Mouse (Mus musculus) neural tube, embryonic 15.5 days (tissue): ENCODE data around the gene Kbtbd13. TPM values are rescaled to one million over a fixed set of nuclear protein-coding genes. Genes with fewer than 3 reads are reported as not detected.
A peak's percentile ranks its signal among the peaks of the same experiment; 100 is the strongest.

Source experiments
- ATAC-seq: fragments of 200-750 bp; cut with Nextera tagmentation; 2 replicates; pipeline ENCODE4 v1.8.0; 2017; ENCODE audit warnings: mild to moderate bottlenecking, moderate TSS enrichment, moderate library complexity; ENCODE audit not compliant: low FRiP score
- H3K27ac ChIP-seq: fragments of 300-500 bp; sonication (generic); replicated peaks from 2 replicates; pipeline ENCODE4 v1.5.1; 2015; ENCODE audit warnings: mild to moderate bottlenecking, inconsistent platforms
- H3K27me3 ChIP-seq: fragments of 300-500 bp; sonication (generic); replicated peaks from 2 replicates; pipeline ENCODE4 v1.6.1; 2015; ENCODE audit warnings: inconsistent platforms
- H3K36me3 ChIP-seq: fragments of 300-500 bp; sonication (generic); 2 replicates; pipeline ENCODE4 v1.6.1; 2015; ENCODE audit warnings: inconsistent platforms
- H3K4me1 ChIP-seq: fragments of 300-500 bp; sonication (generic); 2 replicates; pipeline ENCODE4 v1.6.1; 2015; ENCODE audit warnings: inconsistent platforms
- H3K4me2 ChIP-seq: fragments of 300-500 bp; sonication (generic); 2 replicates; pipeline ENCODE4 v1.6.1; 2015; ENCODE audit warnings: inconsistent platforms, mild to moderate bottlenecking, moderate library complexity
- H3K4me3 ChIP-seq: fragments of 300-500 bp; sonication (generic); replicated peaks from 2 replicates; pipeline ENCODE4 v1.5.1; 2015; ENCODE audit warnings: mild to moderate bottlenecking, inconsistent platforms
- H3K9ac ChIP-seq: fragments of 300-500 bp; sonication (generic); replicated peaks from 2 replicates; pipeline ENCODE4 v1.6.1; 2015; ENCODE audit warnings: mild to moderate bottlenecking, inconsistent platforms
- H3K9me3 ChIP-seq: fragments of 300-500 bp; sonication (generic); replicated peaks from 2 replicates; pipeline ENCODE4 v1.6.1; 2016; ENCODE audit warnings: inconsistent platforms
- WGBS: fragments of 180-500 bp; shearing (Covaris S2); methylation state at CpG from one replicate; pipeline ENCODE4 v1.1.7; 2015; ENCODE audit warnings: mixed read lengths; 5-methylcytosine and 5-hydroxymethylcytosine counted together
- polyA plus RNA-seq: library from polyadenylated mRNA; unstranded; fragments of >200 nt; fragmentation: Nextera tagmentation; extraction: Ambion mirVana; gene quantifications from 2 replicates; pipeline ENCODE4 v1.2.1, GENCODE M21; 2015

Gene Kbtbd13
- polyA plus RNA-seq, 1 experiment from 2014 or later = 0.51 TPM

DNA sequence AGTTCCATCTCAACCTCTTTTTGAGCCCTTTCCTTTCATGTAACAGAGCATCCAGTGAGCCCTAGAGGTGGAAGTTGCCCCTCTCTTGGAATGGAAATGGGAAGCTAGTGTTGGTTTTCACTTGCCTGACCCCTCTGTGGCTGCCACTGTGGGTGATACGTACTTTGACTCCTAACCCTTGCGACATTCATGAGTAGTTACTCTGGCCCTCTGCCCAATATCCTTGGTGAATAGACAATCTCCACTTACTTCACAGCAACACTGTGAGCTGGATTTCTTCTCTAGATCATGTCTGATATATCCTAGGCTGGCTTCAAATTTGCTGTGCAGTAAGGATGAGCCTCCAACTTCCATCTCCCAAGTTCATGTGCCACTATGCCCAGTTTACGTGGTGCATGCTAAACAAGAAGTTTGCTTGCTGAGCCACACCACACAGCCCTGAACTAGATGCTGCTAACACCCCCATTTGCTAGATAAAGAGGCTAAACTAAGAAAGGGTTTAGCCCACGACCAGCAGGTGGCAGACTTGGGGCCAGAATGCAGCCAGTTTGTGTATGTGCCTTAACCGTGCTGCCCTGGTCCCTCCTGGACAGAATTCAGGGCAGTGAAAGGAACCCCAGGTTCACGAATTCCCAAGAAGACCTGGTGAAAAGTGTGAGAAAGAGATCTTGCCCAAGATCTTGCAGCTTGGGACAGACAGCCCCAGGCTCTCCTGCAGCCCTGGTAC is 1.3 kb upstream of the Kbtbd13 start:
- peaks cover 48% of the 10 kb centered on the region for H3K27me3 ChIP-seq
- H3K9ac ChIP-seq = no peak overlapping the region
- no peak overlapping the region for H3K4me3 ChIP-seq
- no peak overlapping the region for H3K4me2 ChIP-seq
- H3K27ac ChIP-seq = no peak overlapping the region
- H3K4me1 ChIP-seq = peaks cover 10% of the 10 kb centered on the region
- ATAC-seq = no peak
- 28% methylated on average over 6 of the region's 6 CpGs for WGBS
- no peaks in the 10 kb centered on the region for H3K9me3 ChIP-seq
- H3K36me3 ChIP-seq = no peaks in the 10 kb centered on the region

DNA sequence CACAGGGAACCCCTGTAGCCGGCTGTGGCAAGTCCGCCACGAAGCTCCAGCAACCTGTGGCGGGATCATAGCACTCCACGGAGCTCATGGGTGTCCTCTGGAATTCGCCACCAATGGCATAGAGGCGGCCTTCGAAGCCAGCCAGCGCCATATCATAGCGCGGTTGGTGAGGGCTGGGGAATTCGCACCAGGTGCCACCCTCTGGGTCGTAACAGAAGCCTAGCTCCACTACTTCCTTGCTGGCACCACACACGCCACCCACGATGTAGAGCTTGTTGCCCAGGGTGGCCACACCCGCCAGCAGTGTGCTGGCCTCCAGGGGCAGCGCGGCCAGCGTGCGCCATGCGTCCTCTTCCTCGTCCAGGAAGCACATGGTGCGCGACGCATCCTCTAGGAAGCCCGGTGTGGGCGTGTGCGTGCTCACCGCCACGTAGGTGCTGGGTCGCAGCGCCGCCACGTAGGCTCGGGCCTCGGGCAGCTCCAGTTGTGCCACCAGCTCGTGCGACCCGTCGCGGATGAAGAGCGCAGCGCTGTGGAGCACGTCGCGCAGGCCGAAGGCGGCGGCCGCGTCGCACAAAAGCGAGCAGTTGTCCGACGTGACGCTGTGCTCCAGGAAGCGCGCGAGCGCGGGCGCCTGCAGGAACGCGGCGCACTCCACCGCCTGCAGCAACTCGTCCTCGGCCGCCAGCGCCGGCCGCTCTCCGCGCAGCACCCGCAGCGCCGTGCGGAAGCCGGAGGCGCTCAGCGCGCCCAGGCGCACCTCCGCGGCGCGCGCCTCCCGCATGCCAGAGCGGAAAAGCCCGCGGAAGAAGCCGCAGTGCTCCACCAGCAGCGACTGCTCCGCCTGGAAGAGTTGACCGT is 470 bp downstream of the Kbtbd13 start:
- Histone ChIP-seq H3K4me1 (peaks cover 15% of the 10 kb centered on the region), H3K36me3 (no peaks in the 10 kb centered on the region), H3K27me3 (peaks cover 46% of the 10 kb centered on the region), H3K4me3 (peak overlapping the region; percentile 42), H3K9ac (peak overlapping the region; percentile 31; the same call in 1 of the 2 replicates), H3K27ac (no peak overlapping the region), H3K4me2 (peak overlapping the region; percentile 60), H3K9me3 (no peaks in the 10 kb centered on the region)
- WGBS = 17% methylated on average over 96 of the region's 96 CpGs
- peak; percentile 50 for ATAC-seq

DNA sequence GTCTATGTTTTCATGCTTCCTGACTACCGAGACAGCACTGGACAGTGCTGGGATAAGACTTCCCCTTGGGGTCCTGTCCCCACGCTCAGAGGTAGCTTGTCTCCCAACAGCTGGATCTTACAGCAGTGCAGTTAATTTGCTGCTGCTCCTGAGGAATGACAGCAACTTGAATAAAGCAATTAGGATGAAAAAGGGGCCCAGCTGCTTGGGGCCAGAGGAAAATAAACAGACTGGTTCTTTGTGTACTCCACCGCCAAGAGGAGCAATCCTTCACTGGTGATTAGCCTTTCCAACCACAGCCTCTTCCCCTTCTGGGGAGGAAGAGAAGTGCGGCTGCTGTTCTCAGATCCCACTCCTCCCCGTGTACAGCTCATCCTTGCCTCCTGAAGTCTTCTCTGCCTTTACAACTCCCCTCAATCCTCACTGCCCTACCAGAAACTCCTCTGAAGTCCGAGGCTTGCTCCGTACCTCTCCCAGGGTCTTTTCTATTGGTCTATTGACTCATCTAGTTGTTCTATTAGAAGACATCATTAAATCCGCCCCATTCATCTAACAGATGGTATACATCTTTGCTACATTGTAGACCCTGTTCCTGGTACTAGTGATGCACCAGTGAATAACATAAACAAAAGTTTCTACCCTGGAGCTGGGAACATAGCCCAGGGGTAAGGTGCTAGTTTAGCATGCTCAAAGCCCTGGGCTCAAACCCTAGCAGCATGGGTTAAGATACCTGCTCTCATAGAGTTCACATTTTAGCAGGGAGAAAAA is 4.9 kb downstream of the Kbtbd13 start:
- Histone ChIP-seq H3K36me3 (no peaks in the 10 kb centered on the region), H3K27me3 (peaks cover 27% of the 10 kb centered on the region), H3K4me1 (peaks cover 17% of the 10 kb centered on the region), H3K4me3 (no peak overlapping the region), H3K9ac (no peak overlapping the region), H3K4me2 (no peak overlapping the region), H3K9me3 (no peaks in the 10 kb centered on the region), H3K27ac (no peak overlapping the region)
- WGBS = 16% methylated on average over 8 of the region's 8 CpGs
- no peak for ATAC-seq

DNA sequence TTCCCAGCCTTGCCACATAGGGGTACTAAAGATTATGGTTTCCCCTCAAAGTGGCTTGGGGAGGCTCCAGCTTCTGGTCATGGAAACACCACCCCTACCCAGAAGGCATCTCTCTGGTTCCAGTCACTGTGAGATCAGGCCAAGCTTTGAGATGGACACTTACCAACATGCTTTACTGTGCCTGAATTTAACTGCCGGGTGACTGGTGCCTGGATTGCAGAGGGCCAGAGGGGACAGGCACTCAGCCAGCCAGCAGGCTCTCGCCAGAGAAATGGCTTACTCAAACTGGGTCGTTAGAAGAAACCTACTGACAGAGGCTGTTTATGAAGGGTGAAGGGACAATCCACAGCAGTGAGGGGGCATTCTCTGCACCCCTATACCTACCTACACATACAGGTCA is 7.2 kb downstream of the Kbtbd13 start:
- Histone ChIP-seq H3K27ac (no peak overlapping the region), H3K27me3 (peaks cover 4% of the 10 kb centered on the region), H3K9ac (no peak overlapping the region), H3K4me2 (no peak overlapping the region), H3K9me3 (no peaks in the 10 kb centered on the region), H3K36me3 (no peaks in the 10 kb centered on the region), H3K4me3 (no peak overlapping the region), H3K4me1 (peaks cover 8% of the 10 kb centered on the region; the same call in 1 of the 2 replicates)
- ATAC-seq = no peak
- 41% methylated on average over 3 of the region's 3 CpGs for WGBS

DNA sequence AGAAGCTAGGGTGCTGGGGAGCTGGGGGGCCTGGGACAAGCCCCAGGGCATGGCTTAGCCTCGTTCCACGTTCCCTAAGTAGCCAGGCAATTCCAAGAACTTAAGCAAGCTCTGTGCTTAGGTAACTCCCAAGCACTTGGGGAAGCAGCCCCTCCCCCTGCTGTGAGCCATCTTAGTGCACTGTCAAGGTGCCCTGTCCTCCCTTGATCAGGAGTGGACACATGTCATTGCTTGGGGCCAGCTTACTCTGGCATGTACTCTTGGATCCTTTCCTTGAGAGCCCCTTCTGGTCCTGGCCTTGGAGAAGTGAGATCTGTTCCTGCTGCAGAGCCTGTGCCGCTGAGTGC is 8.7 kb downstream of the Kbtbd13 start:
- Histone ChIP-seq H3K27ac (no peak overlapping the region), H3K36me3 (no peaks in the 10 kb centered on the region), H3K27me3 (no peaks in the 10 kb centered on the region), H3K4me1 (peaks cover 8% of the 10 kb centered on the region; the same call in 1 of the 2 replicates), H3K9me3 (no peaks in the 10 kb centered on the region), H3K4me3 (no peak overlapping the region), H3K4me2 (no peak overlapping the region), H3K9ac (no peak overlapping the region)
- ATAC-seq = no peak
- 70% methylated on average over 3 of the region's 3 CpGs for WGBS

DNA sequence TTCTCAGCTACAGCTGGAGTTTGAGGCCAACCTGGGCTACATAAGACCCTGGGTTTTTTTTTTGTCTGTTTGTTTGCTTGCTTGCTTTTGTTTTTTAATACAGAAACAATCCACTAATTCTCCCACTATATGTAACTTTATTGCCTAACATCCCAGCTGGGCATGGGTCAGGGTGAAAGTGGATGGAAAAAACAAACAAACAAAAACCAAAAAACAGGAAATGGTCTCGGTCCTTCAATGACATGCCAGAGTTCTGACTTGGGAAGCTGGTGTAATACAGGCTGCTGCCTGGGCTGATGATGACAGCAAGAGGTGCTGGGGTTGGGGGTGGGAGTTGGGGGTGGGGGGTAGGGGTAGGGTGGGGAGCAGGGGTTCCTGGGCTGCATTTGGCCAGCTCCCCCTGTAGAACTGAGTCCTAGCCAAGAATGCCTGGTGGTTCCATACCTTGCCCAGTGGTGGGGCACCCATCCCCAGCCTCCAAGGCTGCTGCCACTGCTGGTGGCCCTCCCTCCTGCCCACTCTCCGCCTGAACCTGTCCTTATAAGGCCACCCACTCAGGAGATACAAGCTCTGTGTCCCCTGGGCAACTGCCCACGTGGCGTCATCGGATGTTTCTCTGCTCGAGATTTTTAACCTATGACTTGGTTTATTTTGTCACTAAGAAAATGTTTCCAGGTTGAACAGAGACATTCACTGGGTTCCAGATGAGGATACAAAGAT is 9.3 kb downstream of the Kbtbd13 start:
- no peak overlapping the region for H3K27ac ChIP-seq

DNA sequence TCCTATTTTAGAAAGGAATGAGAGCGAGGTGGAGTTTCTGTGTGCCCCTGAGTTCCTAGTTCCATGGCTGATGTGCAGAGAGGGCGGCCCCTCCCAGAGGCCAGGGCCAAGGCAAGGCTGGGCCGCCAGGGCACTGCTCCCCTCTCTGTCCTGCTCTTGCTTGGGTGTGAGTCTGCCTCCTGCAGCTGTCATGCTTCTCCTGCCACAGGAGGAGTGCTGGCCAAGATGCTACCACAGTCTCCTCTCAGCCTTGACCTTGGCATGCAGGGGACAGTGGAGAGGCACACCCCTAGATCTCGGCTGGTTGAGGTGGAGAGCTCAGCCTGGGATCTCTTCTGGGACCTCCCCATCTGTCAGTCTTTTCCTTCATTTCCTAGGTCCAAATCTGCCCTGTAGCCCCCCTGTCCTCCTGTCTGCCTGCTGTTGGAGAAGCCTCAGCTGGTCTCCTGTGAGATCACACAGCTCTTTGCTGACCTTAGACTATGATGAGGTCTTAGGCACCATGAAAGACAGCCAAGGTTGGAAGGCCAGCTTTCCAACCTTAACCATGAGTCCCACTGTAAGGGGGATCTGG is 10.3 kb downstream of the Kbtbd13 start:
- H3K4me3 ChIP-seq = no peak overlapping the region
- no peak overlapping the region for H3K9ac ChIP-seq
- WGBS = 86% methylated on average over 4 of the region's 4 CpGs
- H3K4me2 ChIP-seq = no peak overlapping the region
- H3K27me3 ChIP-seq = no peaks in the 10 kb centered on the region
- 0 out of 2 replicates have a peak, but pooled peaks cover 4% of the 10 kb centered on the region for H3K4me1 ChIP-seq
- H3K9me3 ChIP-seq = no peaks in the 10 kb centered on the region
- H3K36me3 ChIP-seq = 0 out of 2 replicates have a peak, but pooled peaks cover 6% of the 10 kb centered on the region
- ATAC-seq = no peak
- H3K27ac ChIP-seq = no peak overlapping the region

More for the DNA sequence above, 9.3 kb downstream of the Kbtbd13 start:
- Histone ChIP-seq H3K4me2 (no peak overlapping the region), H3K4me1 (peaks cover 8% of the 10 kb centered on the region; the same call in 1 of the 2 replicates), H3K36me3 (0 out of 2 replicates have a peak, but pooled peaks cover 3% of the 10 kb centered on the region), H3K9me3 (no peaks in the 10 kb centered on the region), H3K27me3 (no peaks in the 10 kb centered on the region), H3K9ac (no peak overlapping the region), H3K4me3 (no peak overlapping the region)
- 80% methylated on average over 6 of the region's 6 CpGs for WGBS
- no peak for ATAC-seq

DNA sequence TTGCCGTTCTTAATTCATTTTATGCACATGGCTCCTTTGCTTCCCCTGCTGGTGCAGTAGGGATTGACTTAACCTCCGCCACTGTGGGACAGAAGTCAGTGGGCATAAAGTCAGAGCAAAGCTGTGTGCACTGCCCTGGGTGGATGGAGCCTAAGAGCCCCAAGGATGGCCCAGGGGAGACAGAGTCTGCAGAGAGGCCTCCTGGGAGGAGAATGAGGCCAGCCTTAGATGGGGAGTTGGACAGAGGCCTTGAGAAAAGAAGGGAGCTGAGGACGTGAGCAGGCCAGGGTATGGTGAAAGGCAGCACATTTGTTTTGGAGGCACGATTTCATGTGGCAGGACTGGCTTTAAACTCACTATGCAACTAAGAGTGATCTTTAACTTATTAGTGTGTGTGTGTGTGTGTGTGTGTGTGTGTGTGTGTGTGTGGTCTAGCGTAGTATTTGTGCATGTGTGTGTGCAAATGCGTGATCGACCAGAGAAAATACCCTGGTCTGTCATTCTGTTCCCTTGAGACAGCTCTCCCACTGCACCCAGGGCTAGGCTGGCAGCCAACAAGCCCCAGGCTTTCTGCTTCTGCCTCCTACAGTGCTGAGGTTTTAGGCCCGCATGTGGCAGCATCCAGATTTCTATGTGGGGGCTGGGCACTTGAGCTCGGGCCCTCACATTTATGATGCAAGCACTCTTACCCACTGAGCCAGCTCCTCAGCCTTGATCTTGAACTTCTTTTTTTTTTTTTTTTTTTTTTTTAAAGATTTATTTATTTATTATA is 16.1 kb downstream of the Kbtbd13 start:
- Histone ChIP-seq H3K4me2 (no peak overlapping the region), H3K4me1 (no peaks in the 10 kb centered on the region), H3K27me3 (no peaks in the 10 kb centered on the region), H3K4me3 (no peak overlapping the region), H3K27ac (no peak overlapping the region), H3K36me3 (peaks cover 20% of the 10 kb centered on the region), H3K9me3 (no peaks in the 10 kb centered on the region), H3K9ac (no peak overlapping the region)
- 74% methylated on average over 9 of the region's 9 CpGs for WGBS
- no peak for ATAC-seq

DNA sequence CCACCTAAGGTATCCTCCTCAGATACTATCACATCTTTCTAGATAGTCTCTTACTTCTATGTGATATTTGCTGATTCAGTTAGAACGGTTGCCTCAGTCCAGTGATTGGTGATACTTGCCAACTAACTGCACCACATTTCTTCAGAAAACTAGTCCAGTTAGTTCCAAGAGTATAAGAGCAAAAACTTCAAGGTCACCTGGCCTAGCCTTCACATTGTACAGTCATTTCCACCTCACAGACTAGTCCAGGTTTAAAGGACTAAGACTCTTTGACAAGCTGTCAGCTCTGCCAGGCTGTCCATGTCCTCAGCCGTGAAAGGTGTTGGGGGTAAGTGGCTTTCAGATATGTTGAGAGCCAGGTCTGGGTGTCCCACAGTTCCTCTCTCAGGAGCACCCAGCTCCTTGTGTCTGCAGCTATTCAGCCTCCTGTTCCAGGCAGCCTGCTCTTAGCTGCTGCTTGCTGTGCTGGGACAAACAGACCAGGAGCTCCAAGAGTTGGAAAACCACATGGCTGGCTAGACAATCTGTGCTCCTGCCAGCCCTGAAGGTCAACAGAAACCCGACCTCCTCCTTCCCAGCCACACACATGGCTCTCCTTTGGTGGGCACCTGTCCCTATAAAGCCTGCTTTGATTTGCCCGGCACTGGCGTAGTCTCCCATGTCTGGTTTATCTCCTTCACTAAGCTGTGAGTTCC is 16.8 kb downstream of the Kbtbd13 start:
- 90% methylated on average over 5 of the region's 5 CpGs for WGBS
- H3K9ac ChIP-seq = no peak overlapping the region
- no peaks in the 10 kb centered on the region for H3K9me3 ChIP-seq
- no peak overlapping the region for H3K4me2 ChIP-seq
- no peak for ATAC-seq
- no peak overlapping the region for H3K4me3 ChIP-seq
- H3K27ac ChIP-seq = no peak overlapping the region
- no peaks in the 10 kb centered on the region for H3K4me1 ChIP-seq
- no peaks in the 10 kb centered on the region for H3K27me3 ChIP-seq
- peaks cover 20% of the 10 kb centered on the region for H3K36me3 ChIP-seq

DNA sequence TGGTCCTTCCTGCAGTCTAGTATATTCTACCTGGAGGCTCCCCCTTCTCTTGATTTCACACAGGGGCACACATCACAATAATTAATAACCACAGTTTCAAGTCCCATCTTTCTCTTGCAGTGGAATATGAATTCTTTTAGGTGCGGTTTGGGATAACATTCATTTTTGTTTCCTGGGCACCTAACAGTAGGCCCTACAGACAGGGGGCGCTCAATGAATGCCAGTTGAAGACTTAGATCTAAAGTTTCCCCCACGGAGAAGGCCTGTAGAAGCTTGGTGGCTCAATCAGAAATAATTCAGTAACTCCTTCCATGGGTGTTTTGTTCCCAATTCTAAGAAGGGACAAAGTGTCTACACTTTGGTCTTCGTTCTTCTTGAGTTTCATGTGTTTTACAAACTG is 19.0 kb downstream of the Kbtbd13 start:
- no peak overlapping the region for H3K27ac ChIP-seq
- no peaks in the 10 kb centered on the region for H3K27me3 ChIP-seq
- H3K9me3 ChIP-seq = no peaks in the 10 kb centered on the region
- H3K9ac ChIP-seq = no peak overlapping the region
- H3K36me3 ChIP-seq = peaks cover 25% of the 10 kb centered on the region
- WGBS = 73% methylated on average over 4 of the region's 4 CpGs
- no peaks in the 10 kb centered on the region for H3K4me1 ChIP-seq
- H3K4me2 ChIP-seq = no peak overlapping the region
- ATAC-seq = no peak
- no peak overlapping the region for H3K4me3 ChIP-seq
